Mouse (Mus musculus) kidney, postnatal 36 days (tissue): ENCODE measurements around the gene Esrra.

Experiments
- DNase-seq, 2 experiments: peaks; one replicate each; pipeline ENCODE4 v3.0.0; 2021 to 2022; ENCODE audit warnings: mixed read lengths in 2 of 2

Esrra gene

DNA sequence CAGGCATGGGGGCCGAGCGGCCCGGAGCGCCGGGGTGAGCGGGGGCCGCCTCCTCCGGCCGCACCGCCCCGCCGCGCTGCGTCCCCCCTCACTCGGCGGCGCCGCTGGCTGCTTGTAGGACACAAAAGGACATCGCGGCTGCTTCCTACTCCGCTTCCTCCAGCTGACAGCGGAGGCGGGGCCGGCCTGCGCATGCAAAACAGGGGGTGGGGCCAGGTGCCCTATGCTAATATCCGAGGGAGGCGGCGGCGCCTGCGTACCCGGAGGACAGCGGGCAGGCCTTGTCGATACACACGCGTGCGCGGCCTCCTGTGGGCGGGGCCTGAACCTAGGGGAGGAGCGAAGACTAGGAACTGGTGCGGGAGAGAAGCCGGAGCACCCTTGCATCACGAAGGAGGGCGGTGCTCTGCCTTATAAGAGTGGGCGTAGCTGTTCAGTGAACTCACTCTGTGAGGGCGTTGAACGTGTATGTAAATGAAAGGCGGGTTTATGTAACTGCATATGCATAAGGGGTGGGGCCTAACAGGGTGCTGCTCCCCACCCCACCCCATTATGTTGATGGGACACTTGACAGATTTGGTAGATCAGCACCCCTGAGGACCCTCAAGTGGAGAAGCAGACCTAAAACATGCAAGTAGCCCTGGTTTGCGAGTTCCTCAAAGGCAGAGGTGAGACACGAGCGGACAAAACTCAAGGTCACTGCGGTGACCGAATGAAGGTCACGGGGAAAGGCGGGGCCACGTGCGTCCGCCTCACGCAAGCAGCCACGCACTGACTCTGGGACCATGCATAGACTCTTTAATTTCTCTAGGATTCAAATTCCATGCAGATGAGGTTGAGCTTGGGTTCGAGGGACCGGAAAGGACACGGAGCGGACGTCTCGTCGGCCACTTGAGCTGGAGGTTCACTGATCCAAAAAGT is at the start of gene Esrra:
Esrra (minus strand) TSS at position 167 of the 921 bp plus-strand sequence.
- peak; percentile 100 for DNase-seq

DNA sequence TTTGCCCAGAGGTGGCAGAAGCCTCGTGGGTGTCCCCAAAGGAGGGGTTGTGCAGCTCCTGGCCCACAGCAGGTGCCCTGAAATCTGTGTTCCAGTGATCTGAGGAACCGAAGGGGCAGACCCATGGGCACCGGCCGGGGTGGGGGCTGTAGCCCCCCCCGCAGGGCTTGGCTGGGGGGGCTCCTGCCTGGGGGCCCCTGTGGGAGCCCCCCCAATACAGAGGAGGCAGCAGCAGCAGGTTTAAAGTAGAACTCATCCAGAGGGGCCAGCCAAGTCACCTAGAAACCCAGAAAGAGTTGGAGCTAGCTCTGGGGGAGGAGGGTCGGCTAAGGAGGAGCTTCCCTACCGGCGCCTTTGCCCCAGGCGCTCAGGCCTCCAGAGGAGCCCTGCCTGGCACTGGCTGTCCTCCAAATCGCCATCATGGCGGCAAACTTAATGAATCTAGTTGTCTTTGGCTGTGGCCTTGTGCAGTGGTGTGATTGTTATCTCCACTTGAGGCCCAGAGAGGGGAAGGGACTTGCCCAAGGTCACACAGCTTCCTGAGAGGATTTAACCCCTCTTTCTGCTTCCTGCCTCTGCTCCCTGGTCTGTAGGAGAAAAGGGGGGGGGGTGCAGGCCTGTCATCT is 49.0 kb upstream of the Esrra start:
- DNase-seq = peak in 1 of 2 experiments; percentile 37

DNA sequence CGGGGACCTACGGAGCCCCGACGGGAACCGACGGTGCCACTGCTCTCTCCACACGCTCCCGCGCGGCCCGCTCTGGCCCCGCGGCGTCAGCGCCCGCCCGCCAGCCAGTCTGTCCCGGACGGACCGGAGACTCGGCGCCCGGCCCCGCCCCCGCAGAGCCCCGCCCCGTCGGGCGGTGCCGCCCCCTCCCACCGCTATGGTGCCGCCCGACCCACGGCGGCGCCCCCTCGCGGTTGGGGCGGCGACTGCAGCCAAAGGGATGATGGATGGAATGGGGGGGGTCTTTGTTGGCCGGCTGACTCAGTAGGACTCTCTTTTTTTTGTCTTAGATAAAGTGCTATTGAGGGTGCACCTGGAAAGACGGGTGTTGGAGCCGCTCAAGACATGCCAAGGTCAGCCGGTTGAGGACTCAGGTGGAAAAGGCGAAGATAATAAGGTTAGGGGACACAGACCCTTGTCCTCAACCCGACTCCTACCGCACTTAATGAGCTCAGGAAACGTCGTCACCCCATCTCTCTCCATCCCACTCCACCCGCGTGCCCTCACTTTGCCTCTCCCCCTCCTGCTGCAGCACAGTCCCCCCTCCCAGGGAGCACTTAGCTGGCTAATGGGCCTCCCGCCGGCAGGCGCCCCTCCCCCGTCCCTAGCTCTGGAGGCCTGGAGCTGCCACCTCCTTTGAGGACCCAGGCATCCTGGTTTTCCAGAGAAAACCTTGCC is 48.2 kb upstream of the Esrra start:
- DNase-seq = peak; percentile 70 to 93

DNA sequence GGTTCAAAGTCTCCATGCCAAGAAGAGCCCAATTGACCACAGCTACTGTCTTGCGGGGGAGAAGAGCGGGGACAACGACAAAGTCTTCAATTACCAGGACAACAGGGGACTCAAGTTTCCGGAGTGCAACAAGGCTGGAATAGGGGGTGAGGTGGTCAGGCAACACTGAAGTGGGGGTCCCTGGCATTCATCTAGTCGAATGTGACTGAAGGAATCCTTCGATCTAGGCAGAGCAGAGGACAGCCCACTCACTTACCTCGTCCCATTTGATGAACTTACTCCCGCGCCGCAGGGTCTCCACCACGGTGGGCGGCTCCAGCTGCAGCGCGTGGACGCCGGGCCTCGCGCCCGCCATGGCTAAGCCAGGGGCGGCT is 47.7 kb upstream of the Esrra start:
- DNase-seq = no peak

DNA sequence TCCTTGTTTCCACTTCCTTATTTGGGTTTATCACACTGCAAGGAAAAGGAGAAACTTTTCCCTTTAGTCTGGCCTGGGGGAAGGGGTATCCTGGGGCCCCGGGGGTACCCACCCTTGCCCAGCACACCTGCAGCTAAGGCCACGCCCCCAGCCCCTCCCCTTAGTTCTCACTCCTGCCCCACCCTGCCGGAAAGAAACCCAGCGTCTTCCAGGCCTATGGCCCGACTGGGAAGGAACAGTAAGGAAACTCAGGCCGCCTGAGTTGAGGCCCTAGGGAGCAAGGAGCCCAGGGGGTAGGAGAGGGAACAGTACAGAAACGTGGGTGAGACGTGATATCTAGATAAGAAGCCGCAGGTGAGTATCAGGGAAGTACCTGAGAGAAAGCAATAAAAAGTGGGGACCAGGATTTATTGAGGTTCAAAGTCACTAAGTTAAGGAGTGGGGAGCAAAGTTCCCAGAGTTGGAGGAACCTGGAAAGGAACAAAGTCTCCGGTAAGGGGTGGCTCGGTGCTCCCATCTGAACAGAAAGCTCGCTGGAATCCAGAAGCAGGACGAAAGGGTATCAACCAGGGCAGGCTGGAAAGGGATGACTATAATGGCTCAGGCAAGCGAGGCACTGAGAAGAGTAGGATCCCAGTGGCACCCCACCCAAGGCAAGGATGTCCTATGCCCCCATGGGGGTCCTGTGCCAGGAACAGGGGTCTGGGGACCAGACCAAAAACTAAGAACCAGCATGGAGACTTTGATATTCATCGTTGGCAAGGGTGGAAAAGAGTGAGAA is 47.1 kb upstream of the Esrra start:
- DNase-seq = peak; percentile 48 to 81

DNA sequence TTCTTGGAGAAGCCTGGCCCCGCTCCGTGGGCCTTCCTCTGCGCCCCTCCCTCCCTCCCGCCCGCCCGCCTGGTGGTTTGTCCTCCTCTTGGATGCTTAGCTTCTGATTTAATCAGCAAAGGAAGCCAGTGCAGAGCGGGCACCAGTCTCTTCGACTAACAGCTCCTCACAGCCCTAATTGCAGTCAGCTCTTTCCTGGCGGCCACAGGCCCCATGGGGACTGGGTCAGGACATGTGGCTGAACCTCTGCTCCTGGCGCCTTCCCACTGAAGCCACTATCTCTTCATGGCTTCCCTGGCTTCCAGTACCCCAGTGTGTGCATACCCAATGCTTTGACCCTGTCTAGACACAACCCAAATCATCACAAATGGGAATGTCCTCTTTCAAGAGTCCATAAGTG is 34.8 kb upstream of the Esrra start:
- no peak for DNase-seq

DNA sequence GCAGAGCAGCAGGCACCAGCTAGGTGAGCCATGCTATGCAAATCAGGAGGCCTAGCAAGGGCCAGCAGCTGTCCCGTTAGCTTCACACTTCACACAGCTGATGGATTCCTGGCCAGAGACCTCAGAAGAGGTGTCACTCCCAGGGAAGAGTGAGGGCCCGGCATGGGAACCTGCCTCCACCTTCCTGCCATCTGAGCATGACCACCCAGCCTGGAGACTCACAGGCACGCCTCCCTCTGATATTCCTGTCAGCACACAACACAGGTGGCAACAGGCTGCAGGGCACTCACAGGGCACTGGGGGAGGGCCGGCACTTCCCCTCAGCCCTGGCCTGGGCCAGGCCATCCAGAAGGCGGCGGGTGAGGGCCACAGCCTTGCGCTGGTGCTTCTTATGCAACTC is 33.8 kb upstream of the Esrra start:
- no peak for DNase-seq

DNA sequence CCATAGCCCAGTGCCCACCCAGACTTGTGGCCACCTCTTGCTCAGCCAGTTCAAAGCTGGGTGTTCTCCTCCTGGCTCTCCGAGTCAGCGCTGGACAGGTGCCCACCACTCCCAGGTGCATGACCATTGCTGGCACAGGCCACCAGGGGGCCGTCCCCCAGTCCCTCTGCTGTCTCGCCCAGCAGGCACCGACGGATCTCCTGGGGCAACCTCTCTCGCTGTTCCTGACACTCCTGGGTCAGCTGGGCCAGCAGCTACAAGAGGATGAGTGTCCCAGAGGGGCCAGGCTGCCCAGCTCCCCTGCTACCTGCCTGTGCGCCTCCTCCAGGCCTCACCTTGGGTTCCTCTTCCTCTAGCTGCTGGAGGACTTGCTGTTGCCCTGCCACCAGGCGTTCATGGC is 32.4 kb upstream of the Esrra start:
- DNase-seq = peak; percentile 69 to 86

DNA sequence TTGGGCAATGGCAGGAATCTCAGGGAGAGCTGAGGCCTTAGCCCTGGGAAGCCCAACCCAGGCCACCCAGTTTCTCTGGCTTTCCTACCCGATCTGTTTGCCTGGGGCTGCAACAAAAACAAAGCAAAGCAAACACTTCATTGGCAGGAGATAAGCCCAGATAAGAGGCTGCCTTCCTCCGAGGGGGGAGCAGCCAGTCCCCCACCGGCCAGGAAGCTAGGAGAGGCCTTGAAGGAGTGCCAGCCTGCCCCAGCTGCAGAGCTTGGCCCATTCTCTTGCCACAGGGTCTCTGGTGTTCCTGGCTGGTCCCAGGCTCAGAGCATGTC is 31.1 kb upstream of the Esrra start:
- peak; percentile 75 to 77 for DNase-seq

DNA sequence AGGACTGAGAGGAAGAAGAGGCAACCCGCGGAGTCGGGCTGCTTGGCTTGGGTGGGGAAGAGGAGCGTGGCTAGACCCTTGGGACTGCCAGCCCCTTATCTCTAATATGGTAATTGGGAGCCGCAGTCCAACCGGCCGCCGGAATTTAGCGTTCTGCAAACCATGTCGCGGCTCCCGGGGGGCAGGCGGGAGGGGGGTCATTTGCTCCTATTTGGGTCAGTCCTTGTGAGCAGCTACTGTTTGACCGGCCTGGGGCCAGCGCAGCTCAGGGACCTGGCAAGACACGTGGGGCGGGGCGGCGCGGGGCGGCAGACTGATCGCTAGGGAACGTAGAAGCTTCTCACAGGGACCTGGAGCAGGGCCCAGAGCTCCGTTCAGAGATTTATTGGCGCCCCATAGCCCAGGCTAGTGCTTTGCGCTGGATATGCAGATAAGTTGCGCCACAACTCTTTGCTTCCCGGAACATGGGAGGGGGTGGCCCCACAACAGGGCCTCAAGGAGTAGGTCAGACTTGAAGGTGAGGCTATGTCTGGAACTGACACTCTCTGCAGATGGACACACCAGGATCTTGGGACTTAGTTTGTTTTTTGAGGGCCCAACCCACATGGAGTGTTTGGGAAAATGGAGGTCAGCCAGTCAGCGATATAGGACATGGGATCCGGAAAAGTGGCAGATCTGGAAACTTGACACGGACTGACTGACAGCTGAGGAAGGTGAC is 30.5 kb upstream of the Esrra start:
- DNase-seq = peak; percentile 92 to 93

DNA sequence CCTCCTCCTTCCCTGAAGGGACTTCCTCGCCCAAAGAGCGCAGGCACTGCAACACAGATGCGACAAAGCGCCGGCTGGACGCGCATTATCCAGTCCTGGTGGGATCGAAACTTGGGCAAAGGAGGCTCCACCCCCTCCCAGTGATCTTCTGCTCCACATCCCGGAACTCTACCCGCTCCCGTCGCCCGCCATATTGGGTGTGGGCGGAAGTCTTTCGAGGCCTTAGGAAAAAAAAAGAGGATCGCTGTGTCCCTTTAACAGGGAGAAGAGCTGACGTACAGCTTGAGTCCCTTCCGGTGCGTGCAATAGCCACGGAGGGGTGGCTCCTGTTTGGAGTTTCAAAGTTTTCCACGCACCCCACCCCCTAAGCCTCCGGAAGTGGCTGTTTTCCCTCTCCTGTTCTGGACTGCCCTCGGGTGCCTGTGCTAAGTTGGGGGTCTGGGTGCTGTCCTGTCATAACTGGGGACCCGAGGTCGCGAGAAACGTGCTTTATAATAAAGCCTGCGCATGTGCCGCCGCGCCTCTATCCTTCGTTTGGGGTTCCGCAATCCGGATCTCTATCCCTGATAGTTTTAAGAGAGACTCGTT is 29.9 kb upstream of the Esrra start:
- DNase-seq = peak; percentile 96 to 97

DNA sequence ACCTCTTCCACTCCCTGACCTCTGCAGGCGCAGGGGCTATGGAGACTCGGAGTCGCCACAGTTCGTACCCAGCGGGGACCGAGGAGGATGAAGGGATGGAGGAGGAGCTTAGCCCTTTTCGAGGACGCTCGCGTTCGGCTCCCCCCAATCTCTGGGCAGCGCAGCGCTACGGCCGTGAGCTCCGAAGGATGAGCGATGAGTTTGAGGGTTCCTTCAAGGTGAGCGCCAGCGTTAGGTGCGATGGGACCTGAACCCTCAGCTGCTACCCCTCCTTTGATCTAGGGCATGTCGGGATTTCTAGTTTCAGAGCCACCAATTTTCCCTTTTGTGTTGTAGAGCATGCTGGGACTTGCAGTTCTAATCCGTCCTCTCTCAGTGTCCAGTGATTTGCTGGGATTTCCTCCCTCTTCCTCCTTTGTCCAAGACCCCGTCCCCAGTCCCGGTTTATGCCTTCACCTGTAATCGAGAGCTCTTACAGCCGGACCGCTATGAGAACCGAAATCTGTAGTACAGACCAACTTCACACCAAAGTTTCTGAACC is 29.1 kb upstream of the Esrra start:
- DNase-seq = peak; percentile 63 to 66

DNA sequence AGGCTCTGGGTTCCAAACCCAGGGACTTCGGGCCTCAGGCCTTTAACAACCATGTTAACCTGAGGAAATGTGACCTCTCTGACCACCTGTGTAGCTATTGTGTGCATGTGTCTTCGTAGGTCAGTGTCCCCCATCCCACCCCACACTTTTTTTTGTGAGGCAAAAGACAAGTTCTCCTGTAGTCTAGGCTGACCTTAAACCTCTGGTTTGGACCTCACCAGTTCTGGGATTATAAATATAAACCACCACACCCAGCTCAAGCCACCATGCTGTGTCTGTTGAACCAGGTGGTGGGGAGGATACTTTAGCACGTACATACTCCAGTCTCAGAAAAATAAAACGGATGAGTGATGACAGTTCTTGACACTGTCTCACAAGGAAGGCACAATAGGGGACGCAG is 28.3 kb upstream of the Esrra start:
- no peak for DNase-seq

DNA sequence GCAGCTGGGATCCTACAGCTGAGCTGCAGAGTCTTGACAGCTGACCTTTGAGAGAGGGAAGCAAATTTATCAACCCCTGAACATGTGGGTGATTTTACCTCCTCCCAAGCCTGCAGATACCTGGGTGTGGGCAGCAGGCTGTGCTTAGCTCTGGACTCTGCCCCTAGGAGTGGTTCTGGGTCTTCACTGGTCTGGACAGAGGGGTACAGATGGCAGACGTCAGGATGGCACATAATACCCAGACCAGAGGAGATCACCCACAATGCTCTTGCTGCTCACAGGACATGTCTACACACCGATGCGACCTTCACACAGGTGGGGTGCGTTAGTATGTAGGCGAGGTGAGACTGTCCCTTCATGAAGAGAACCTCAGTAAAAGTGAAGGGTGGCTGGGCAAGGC is 27.9 kb upstream of the Esrra start:
- DNase-seq = no peak

DNA sequence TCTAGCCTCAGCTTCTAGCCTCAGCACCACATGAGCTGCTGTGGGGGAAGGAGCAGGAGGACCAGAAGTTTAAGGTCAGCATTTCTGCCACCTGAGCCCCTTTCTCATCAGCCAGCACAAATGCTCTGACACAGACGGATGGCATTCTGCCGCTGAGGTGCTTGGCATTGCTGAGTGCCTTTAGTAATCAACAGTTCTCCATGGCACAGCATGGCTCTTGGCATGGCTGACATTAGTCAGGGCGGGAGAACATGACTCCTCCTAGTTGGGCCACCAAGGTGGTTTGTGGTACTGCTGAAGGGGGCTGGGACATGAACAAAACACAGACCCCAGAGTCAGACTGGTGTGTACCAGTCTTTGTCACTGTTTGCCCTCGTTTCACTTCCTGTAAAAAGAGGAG is 26.6 kb upstream of the Esrra start:
- DNase-seq = no peak

DNA sequence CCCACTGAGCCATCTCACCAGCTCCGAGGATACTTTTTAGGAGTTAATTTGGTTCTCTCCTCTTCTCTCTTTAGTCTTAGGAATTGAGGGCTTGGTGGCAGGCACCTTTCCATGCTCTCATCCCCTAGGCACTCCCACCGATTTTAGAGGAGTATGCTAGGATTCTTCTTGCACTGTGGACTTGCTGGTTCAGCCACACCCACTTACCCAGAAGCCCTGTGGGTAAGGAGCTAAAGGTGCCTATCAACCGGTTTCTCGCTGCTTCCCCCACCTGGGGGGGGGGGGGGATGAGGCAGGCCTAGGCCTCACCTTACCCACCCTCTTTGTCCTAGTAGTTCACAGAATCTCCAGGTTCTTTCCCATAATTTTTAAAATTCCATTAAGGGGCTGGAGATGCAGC is 26.1 kb upstream of the Esrra start:
- no peak for DNase-seq

DNA sequence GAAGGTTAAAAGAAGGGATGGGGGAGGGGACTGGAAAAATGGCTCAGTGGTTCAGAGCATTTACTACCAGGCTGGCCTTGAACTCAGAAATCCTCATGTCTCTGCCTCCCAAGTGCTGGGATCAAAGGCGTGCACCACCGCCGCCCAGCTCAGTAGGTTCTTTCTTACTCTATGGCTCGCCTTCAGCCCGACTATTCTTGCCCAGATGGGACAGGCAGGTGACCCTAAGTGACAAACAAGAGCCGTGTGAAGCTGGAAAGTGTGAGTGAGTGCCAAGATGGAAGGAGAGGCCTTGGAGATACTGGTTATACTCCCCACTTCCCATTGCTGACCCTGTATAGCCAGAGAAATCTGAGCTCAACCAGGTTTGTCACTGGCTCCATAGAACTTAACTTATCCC is 22.1 kb upstream of the Esrra start:
- no peak for DNase-seq

DNA sequence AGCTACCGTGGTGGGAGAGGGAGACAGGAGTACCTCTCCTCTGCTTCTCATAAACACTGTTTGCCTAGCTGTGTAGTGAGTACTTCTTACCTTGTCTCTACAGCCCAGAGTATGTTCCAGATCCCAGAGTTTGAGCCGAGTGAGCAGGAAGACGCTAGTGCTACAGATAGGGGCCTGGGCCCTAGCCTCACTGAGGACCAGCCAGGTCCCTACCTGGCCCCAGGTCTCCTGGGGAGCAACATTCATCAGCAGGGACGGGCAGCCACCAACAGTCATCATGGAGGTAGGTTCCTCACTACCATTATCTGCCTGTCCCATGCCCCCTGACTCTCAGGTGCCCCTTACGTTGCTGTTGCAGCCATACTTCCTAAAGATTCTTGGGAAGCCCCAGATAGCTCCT is 21.2 kb upstream of the Esrra start:
- no peak for DNase-seq

DNA sequence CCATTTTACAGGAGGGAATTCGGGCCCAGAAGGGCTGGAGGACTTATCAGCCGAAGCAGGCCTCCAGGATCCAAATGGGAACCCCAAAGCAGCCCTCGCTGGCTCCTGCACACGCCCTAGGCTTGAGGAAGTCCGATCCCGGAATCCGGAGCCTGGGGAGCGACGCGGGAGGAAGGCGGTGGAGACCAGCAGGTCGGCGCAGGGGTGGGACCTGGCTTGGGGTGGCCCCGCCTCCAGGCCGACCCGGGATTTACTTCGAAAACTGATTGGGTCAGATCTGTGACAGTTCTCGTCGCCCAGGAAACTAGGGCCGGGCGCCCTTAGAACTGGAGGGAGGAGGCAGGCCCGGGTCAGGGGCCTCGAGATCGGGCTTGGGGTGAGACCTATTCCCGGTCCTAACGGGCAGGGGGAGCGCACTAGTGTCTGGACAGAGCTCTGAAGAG is 20.7 kb upstream of the Esrra start, which contains the start of gene Gpr137:
Gpr137 (minus strand) TSS at position 232 of the 443 bp plus-strand sequence.
- DNase-seq = peak; percentile 98 to 99

DNA sequence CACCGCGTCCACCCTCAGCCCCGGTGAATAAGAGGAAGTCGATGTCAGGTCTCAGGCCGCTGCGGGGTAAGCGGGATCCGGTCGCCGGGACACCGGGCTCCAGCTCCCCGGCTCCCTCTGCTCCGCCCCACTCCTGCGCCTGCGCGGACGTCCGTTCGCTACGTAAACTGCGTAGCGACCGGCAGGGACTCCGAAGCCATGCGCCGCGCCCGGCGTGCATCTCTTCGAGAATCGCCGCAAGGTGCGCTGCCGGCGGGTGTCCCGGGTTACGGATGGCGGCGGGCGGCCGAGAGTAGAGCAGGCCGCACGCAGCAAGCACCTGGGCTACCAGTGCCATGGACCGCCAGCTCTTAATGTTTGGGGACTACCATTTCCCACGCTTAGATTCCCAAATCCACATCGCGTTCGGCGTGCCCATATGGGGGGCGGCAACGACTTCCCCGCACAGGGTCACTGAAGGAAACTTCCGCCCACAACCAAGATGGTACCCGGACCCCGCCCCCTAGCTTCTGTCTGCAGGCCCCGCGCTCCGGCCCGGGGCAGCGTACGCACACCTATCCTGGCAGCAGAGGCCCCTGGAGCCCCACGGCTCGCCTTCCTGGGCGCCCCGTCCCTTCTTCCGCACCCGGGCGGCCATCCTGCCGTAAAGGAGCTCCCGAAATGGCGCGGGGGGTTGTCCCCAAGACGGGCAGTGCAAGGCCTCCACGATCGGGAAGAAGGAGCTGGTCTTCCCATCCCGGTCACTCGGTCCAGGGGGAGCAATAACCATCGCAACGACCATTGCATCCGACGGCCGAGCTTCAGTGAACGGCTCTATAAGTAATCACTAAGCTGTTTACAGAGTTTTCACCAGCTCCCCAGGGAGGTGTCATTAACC is 20.0 kb upstream of the Esrra start, which contains the start of gene Bad:
Bad (plus strand) TSS at position 490 of the 877 bp plus-strand sequence.
- peak; percentile 94 to 97 for DNase-seq
